Mouse (Mus musculus) testis, adult 2 months (tissue): ENCODE data around the gene Tmem87b.

ENCODE experiments used
- CTCF ChIP-seq: fragments of 200-500 bp; IDR thresholded peaks from 2 replicates; pipeline ENCODE4 v1.5.1; 2012; ENCODE audit warnings: low read depth, mild to moderate bottlenecking, inconsistent platforms, low read length, moderate library complexity; ENCODE audit not compliant: control insufficient read depth, insufficient read depth, insufficient replicate concordance
- POLR2A ChIP-seq: fragments of 200-500 bp; IDR thresholded peaks from 2 replicates; pipeline ENCODE4 v1.6.1; 2012; ENCODE audit warnings: low read depth, mild to moderate bottlenecking, inconsistent platforms, low read length, moderate library complexity; ENCODE audit not compliant: control insufficient read depth

- TF ChIP-seq CTCF: no peak
- no peak for TF ChIP-seq POLR2A
These were observed 74.3 kb downstream of the Tmem87b start for GRCm38 (mm10) chr2:128892180-128892721.
